Mouse (Mus musculus) erythroblast, embryonic 14.5 days (primary cell): ENCODE data around the gene Car11.

ENCODE experiments used
- GATA1 ChIP-seq: IDR thresholded peaks from 2 replicates; pipeline ENCODE4 v1.6.1; 2012; ENCODE audit warnings: low read length, inconsistent platforms, mixed read lengths
- TAL1 ChIP-seq: IDR thresholded peaks from 3 replicates; pipeline ENCODE4 v1.6.1; 2012; ENCODE audit warnings: low read length, inconsistent platforms, mixed read lengths

DNA sequence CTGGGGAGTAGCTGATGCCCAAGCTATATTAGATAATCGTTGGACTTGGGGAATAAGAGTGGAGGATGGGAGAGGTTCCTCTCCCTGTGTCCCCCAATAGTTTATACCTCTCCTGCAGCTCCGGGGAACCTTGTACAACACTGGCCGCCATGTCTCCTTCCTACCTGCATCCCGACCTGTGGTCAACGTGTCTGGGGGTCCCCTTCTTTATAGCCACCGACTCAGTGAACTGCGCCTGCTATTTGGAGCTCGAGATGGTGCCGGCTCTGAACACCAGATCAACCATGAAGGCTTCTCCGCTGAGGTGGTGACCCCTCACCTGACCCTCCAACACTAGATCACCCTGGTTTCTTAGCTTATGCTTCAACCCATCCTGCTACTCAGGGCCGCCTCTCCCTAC is 2.7 kb downstream of the Car11 start:
- TF ChIP-seq GATA1 (no peak), TAL1 (no peak)
